Mouse (Mus musculus) kidney, postnatal 0 days (tissue): ENCODE data around the gene Nlgn2. TPM values are rescaled to one million over a fixed set of nuclear protein-coding genes. Genes with fewer than 3 reads are reported as not detected.

Source experiments
- ATAC-seq: fragments of 200-750 bp; cut with Nextera tagmentation; replicated peaks from 2 replicates; pipeline ENCODE4 v1.8.0; 2017; ENCODE audit warnings: low read depth, moderate number of reproducible peaks, moderate TSS enrichment, moderate library complexity; ENCODE audit not compliant: low FRiP score
- DNase-seq: peaks from one replicate; pipeline ENCODE4 v3.0.0-alpha.2; 2016; ENCODE audit warnings: low spot score
- H3K27ac ChIP-seq: fragments of 300-500 bp; sonication (generic); 2 replicates; pipeline ENCODE4 v1.5.1; 2014; ENCODE audit warnings: mild to moderate bottlenecking
- H3K27me3 ChIP-seq: fragments of 300-500 bp; sonication (generic); 2 replicates; pipeline ENCODE4 v1.6.1; 2014; ENCODE audit warnings: low read length, mixed read lengths; ENCODE audit not compliant: insufficient read depth
- H3K36me3 ChIP-seq: fragments of 300-500 bp; sonication (generic); 2 replicates; pipeline ENCODE4 v1.6.1; 2014; ENCODE audit warnings: low read length, mixed read lengths; ENCODE audit not compliant: insufficient read depth
- H3K4me1 ChIP-seq: fragments of 300-500 bp; sonication (generic); replicated peaks from 2 replicates; pipeline ENCODE4 v1.6.1; 2014; ENCODE audit warnings: antibody characterized with exemption, low read length, mixed read lengths; ENCODE audit not compliant: insufficient read depth
- H3K4me2 ChIP-seq: fragments of 300-500 bp; sonication (generic); 2 replicates; pipeline ENCODE4 v1.6.1; 2014; ENCODE audit warnings: mild to moderate bottlenecking, low read length, moderate library complexity, mixed read lengths
- H3K4me3 ChIP-seq: fragments of 300-500 bp; sonication (generic); replicated peaks from 2 replicates; pipeline ENCODE4 v1.5.1; 2014; ENCODE audit warnings: low read depth, low read length
- H3K9ac ChIP-seq: fragments of 300-500 bp; sonication (generic); 2 replicates; pipeline ENCODE4 v1.6.1; 2014; ENCODE audit warnings: low read depth, low read length
- H3K9me3 ChIP-seq: fragments of 300-500 bp; sonication (generic); replicated peaks from 2 replicates; pipeline ENCODE4 v1.6.1; 2016; ENCODE audit warnings: low read length, inconsistent platforms, mixed read lengths
- CTCF ChIP-seq: IDR thresholded peaks from 2 replicates; pipeline ENCODE4 v1.5.1; 2016; ENCODE audit warnings: antibody characterized with exemption, low read depth, mild to moderate bottlenecking, moderate library complexity
- WGBS: fragments of 180-500 bp; shearing (Covaris S2); extraction: QIAGEN DNeasy Blood & Tissue Kit; methylation state at CpG from one replicate; pipeline ENCODE4 v1.1.7; 2014; 5-methylcytosine and 5-hydroxymethylcytosine counted together
- polyA plus RNA-seq: library from polyadenylated mRNA; unstranded; fragments of >200 nt; fragmentation: Nextera tagmentation; extraction: Ambion mirVana; gene quantifications from 2 replicates; pipeline ENCODE4 v1.2.1, GENCODE M21; 2015

Gene Nlgn2
- polyA plus RNA-seq, 1 experiment from 2014 or later = 4.1 TPM

DNA sequence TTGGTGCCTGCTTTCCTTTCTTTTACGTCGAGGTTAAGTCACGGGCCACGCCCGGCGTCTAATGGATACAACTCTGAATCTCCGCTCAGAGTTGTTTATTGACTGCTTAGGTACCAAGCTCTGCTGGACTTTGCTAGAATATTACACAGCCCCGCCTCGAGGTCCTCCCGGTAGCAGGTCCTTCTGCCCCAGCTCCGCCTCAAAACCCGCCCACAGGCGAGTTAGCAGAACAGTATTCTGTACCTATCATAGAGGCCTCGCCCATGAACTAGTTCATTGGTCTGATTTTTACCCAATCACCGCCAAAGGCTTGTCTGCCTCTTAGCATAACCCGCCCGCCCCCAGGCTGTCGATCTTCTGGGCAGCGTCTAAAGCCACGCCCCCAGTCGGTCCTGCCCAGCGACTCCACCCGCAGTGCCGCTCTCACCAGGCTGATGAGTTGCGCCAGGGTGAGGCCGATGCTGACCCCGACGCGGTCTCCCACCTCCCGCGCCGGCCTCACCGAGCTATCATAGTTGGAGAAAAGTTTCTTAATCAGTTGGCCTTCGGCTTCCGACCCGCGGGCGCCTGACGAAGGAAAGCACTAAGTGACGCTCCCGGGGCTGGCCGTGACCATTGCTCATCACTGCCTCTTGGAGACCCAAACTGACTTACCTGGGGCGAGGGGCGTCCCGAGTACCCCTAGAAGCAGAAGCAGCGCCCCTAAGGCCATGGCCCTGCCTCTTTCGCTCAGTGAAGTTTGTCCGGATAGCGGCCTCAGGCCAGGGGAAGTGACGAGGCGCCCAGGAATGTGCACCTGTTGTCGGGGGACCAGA lies 42.2 kb downstream of the Nlgn2 start, which contains the start of gene Chrnb1:
TSS of gene Chrnb1 (minus strand) at position 776 of the 815 bp plus-strand sequence.
- ATAC-seq (peak; percentile 96), DNase-seq (peak; percentile 99)
- H3K4me1 ChIP-seq = peaks cover 13% of the 10 kb centered on the region
- H3K4me2 ChIP-seq = peak within 1 kb of the TSS; percentile 95
- H3K4me3 ChIP-seq = peak within 1 kb of the TSS; percentile 50
- H3K27ac ChIP-seq = peak within 1 kb of the TSS; percentile 54
- no peak; the same call in 1 of the 2 replicates for TF ChIP-seq CTCF
- H3K9me3 ChIP-seq = no peaks in the 10 kb centered on the region
- no peaks in the 10 kb centered on the region for H3K36me3 ChIP-seq
- H3K9ac ChIP-seq = peak within 1 kb of the TSS; percentile 67
- H3K27me3 ChIP-seq = no peaks in the 10 kb centered on the region
- WGBS = 1% methylated on average over 52 of the region's 52 CpGs

DNA sequence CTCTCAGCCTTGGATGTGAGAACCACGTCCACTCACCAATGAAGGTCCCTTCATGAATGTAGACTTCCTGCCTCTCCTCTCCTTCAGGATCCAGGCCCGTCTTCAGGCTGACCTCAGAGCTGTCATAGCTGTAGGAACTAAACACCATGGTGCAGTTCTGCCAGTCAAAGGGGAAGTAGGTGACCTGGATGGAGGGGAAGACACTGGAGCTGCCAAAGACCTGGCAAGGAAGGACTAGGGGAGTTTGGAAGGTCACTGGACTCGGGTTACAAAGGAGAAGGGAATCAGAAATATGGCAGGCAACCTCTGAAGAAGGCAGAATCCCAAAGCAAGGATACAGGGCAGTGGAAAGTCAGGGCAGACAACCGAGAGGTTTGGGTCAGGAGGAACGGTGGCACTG lies 44.2 kb downstream of the Nlgn2 start:
- ATAC-seq (no peak), DNase-seq (no peak)
- Histone ChIP-seq H3K4me3 (no peak overlapping the region), H3K36me3 (no peaks in the 10 kb centered on the region), H3K4me1 (0 out of 2 replicates have a peak, but pooled peaks cover 7% of the 10 kb centered on the region), H3K9ac (no peak overlapping the region), H3K27me3 (no peaks in the 10 kb centered on the region), H3K4me2 (no peak overlapping the region), H3K9me3 (no peaks in the 10 kb centered on the region), H3K27ac (no peak overlapping the region)
- TF ChIP-seq CTCF = no peak
- WGBS = 57% methylated on average over 5 of the region's 5 CpGs

DNA sequence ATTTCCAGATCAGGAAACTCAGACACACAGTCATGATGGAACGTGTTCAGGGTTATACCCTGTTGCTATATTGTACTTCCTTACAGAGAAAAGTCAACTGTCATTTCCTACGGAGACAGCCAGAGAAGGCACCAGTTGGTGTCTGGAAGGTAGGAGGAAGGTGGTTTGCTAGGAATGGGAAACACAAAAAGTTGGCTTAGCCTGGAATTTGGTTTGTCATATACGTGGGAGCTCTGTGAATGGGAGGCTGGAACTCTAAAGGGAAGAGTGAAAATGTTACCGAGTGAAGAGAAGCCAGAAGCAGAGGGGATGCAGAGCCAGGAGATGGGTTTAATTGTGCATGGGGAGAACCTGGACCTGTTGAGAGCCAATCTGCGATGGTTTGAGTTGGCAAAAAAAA lies 46.2 kb downstream of the Nlgn2 start:
- Histone ChIP-seq H3K9ac (no peak overlapping the region), H3K27me3 (no peaks in the 10 kb centered on the region), H3K9me3 (no peaks in the 10 kb centered on the region), H3K4me2 (no peak overlapping the region), H3K27ac (no peak overlapping the region), H3K36me3 (no peaks in the 10 kb centered on the region), H3K4me1 (0 out of 2 replicates have a peak, but pooled peaks cover 7% of the 10 kb centered on the region), H3K4me3 (no peak overlapping the region)
- no peak for DNase-seq
- no peak for ATAC-seq
- no peak for TF ChIP-seq CTCF
- WGBS = 60% methylated on average over 5 of the region's 5 CpGs

DNA sequence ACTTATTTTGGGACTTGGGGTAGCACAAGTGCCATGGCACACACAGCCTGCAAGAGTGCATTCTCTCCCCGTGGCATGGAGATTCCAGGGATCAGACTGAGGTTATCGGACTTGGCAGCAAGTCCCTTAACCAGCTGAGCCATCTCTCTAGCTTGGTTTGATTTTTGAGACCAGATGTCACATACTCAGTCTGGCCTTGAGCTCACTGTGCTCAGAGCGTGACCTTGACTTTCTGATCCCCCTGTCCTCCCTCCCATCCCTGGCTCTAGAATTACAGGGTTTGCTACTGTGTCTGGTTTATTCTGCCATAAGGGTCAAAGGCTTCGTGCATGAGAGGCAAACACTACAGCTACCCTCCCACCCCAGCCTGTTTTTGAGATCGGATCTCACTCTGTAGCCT lies 48.2 kb downstream of the Nlgn2 start:
- Histone ChIP-seq H3K27ac (no peak overlapping the region), H3K36me3 (no peaks in the 10 kb centered on the region), H3K27me3 (no peaks in the 10 kb centered on the region), H3K9ac (no peak overlapping the region), H3K4me1 (0 out of 2 replicates have a peak, but pooled peaks cover 3% of the 10 kb centered on the region), H3K4me2 (no peak overlapping the region), H3K9me3 (no peaks in the 10 kb centered on the region), H3K4me3 (no peak overlapping the region)
- no peak for ATAC-seq
- TF ChIP-seq CTCF = no peak
- WGBS = 34% methylated on average over 5 of the region's 5 CpGs
- DNase-seq = peak; percentile 44

DNA sequence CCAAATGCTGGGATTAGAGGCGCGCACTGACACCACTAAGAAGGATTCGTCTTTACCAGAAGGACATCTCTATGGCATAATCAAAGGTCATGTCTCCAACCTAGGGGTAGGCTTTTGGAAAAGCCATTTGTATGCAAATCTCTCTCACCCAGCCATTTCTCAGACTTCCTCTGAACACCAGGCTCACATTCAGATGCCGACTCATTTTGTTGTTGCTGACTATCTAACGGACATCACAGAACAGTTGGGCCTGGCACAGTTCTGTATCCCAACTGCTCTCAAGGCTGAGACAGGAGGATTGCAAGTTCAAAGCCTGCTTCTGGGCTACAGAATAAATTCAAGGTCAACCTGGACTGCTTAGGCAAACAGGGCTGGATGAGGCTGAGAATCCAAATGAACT lies 50.3 kb downstream of the Nlgn2 start:
- Histone ChIP-seq H3K4me3 (no peak overlapping the region), H3K36me3 (no peaks in the 10 kb centered on the region), H3K9ac (no peak overlapping the region), H3K9me3 (no peaks in the 10 kb centered on the region), H3K4me1 (0 out of 2 replicates have a peak, but pooled peaks cover 3% of the 10 kb centered on the region), H3K4me2 (no peak overlapping the region), H3K27ac (no peak overlapping the region), H3K27me3 (no peaks in the 10 kb centered on the region)
- 92% methylated on average over 5 of the region's 5 CpGs for WGBS
- ATAC-seq (no peak), DNase-seq (no peak)
- no peak for TF ChIP-seq CTCF

DNA sequence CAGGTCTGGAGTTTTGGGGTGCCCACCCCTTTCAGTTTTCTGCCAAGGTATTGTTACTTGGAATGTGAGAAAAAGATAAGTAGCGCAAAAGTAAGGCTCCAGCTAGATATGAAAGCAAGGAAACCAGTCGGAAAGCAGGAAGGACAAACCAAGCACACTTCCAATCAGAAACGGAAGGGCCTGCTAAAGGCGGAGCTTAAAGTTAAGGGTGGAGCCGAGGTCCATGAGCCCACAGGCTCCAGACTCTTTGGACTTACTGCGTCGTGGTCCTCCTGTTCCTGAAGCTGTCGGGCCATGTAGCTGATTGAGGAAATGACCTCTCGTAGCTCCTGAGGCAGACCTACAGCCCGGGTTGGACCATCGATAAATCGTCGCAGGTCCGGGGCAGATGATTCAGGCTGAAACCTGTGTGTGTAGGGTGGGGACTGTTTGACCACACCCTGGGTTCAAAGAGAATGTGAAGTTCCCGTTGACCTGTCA lies 52.8 kb downstream of the Nlgn2 start:
- H3K4me1 ChIP-seq = 0 out of 2 replicates have a peak, but pooled peaks cover 3% of the 10 kb centered on the region
- no peaks in the 10 kb centered on the region for H3K27me3 ChIP-seq
- peak overlapping the region; percentile 37 for H3K4me2 ChIP-seq
- H3K36me3 ChIP-seq = no peaks in the 10 kb centered on the region
- no peak overlapping the region for H3K9ac ChIP-seq
- TF ChIP-seq CTCF = no peak
- no peak overlapping the region for H3K4me3 ChIP-seq
- H3K27ac ChIP-seq = no peak overlapping the region
- WGBS = 37% methylated on average over 15 of the region's 15 CpGs
- no peaks in the 10 kb centered on the region for H3K9me3 ChIP-seq
- ATAC-seq (peak; percentile 39; the same call in 1 of the 2 replicates), DNase-seq (peak; percentile 61)
